Mouse (Mus musculus): ENCODE measurements around the gene Fam163a.

GRCm38 (mm10) chr1:156116770-156117169 lies 88.1 kb downstream of the Fam163a start:
- no peak for TF ChIP-seq CTCF (IDR thresholded peaks at IDR 0.05; ENCODE audit: low read depth, low read length)
- no peak for TF ChIP-seq TAL1 (conservative IDR thresholded peaks at IDR 0.05; ENCODE audit: low read depth, low read length)
- no peak for TF ChIP-seq GATA1 (IDR thresholded peaks at IDR 0.05; ENCODE audit: borderline replicate concordance, low read length)
- TF ChIP-seq POLR2AphosphoS5 (IDR thresholded peaks at IDR 0.05; ENCODE audit: insufficient replicate concordance, low read depth, low read length) = no peak
